Mouse (Mus musculus) embryonic fibroblast, embryonic 13.5 days (primary cell): ENCODE data around the gene Stac3.

Experiments
- CTCF ChIP-seq: IDR thresholded peaks from 2 replicates; pipeline ENCODE4 v1.5.1; 2011; ENCODE audit warnings: mild to moderate bottlenecking, control low read depth, low read length, moderate library complexity, borderline replicate concordance; ENCODE audit not compliant: insufficient read depth
- POLR2A ChIP-seq: IDR thresholded peaks from 2 replicates; pipeline ENCODE4 v1.6.1; 2011; ENCODE audit warnings: low read depth, mild to moderate bottlenecking, control low read depth, low read length, moderate library complexity

- TF ChIP-seq CTCF (no peak), POLR2A (no peak)
These were observed 10.8 kb downstream of the Stac3 start for GRCm38 (mm10) chr10:127512307-127512666.
